Mouse (Mus musculus) limb, embryonic 11.5 days (tissue): ENCODE results near the gene Zfp36l2. TPM values are rescaled to one million over a fixed set of nuclear protein-coding genes. Genes with fewer than 3 reads are reported as not detected.
"Not testable (repeated sequence)": the region's sequence is repeated elsewhere in the genome, so short reads cannot be mapped to it uniquely, and the experiment has no call there.

Source experiments
- ATAC-seq: fragments of 200-750 bp; cut with Nextera tagmentation; 2 replicates; pipeline ENCODE4 v1.8.0; 2017; ENCODE audit warnings: low read depth; ENCODE audit not compliant: insufficient number of reproducible peaks, low FRiP score, low TSS enrichment
- DNase-seq: peaks from one replicate; pipeline ENCODE4 v3.0.0-alpha.2; 2015; ENCODE audit warnings: low spot score
- H3K27ac ChIP-seq: fragments of 300-500 bp; sonication (generic); replicated peaks from 2 replicates; pipeline ENCODE4 v1.5.1; 2014; ENCODE audit warnings: low read depth, mild to moderate bottlenecking, low read length
- H3K27me3 ChIP-seq: fragments of 300-500 bp; sonication (generic); 2 replicates; pipeline ENCODE4 v1.6.1; 2014; ENCODE audit warnings: mild to moderate bottlenecking, low read length, mixed read lengths; ENCODE audit not compliant: control insufficient read depth, insufficient read depth
- H3K36me3 ChIP-seq: fragments of 300-500 bp; sonication (generic); 2 replicates; pipeline ENCODE4 v1.6.1; 2014; ENCODE audit warnings: mild to moderate bottlenecking, low read length, moderate library complexity, mixed read lengths; ENCODE audit not compliant: control insufficient read depth, insufficient read depth
- H3K4me1 ChIP-seq: fragments of 300-500 bp; sonication (generic); 2 replicates; pipeline ENCODE4 v1.6.1; 2014; ENCODE audit warnings: low read length, mixed read lengths; ENCODE audit not compliant: control insufficient read depth, insufficient read depth
- H3K4me2 ChIP-seq: fragments of 300-500 bp; sonication (generic); 2 replicates; pipeline ENCODE4 v1.6.1; 2014; ENCODE audit warnings: low read depth, mild to moderate bottlenecking, moderate library complexity; ENCODE audit not compliant: severe bottlenecking
- H3K4me3 ChIP-seq: fragments of 300-500 bp; sonication (generic); 2 replicates; pipeline ENCODE4 v1.5.1; 2014; ENCODE audit warnings: low read depth, low read length
- H3K9ac ChIP-seq: fragments of 300-500 bp; sonication (generic); 2 replicates; pipeline ENCODE4 v1.6.1; 2014; ENCODE audit warnings: mild to moderate bottlenecking, low read length
- H3K9me3 ChIP-seq: fragments of 300-500 bp; sonication (generic); 2 replicates; pipeline ENCODE4 v1.6.1; 2016; ENCODE audit warnings: low read length; ENCODE audit not compliant: control insufficient read depth
- WGBS: fragments of 180-500 bp; shearing (Covaris S2); extraction: QIAGEN DNeasy Blood & Tissue Kit; methylation state at CpG from one replicate; pipeline ENCODE4 v1.1.7; 2014; 5-methylcytosine and 5-hydroxymethylcytosine counted together
- polyA plus RNA-seq: library from polyadenylated mRNA; unstranded; fragments of >200 nt; fragmentation: Nextera tagmentation; extraction: Ambion mirVana; gene quantifications from 2 replicates; pipeline ENCODE4 v1.2.1, GENCODE M21; 2014

Gene Zfp36l2
- 24.7 and 27.2 TPM in 2 replicates for polyA plus RNA-seq

DNA sequence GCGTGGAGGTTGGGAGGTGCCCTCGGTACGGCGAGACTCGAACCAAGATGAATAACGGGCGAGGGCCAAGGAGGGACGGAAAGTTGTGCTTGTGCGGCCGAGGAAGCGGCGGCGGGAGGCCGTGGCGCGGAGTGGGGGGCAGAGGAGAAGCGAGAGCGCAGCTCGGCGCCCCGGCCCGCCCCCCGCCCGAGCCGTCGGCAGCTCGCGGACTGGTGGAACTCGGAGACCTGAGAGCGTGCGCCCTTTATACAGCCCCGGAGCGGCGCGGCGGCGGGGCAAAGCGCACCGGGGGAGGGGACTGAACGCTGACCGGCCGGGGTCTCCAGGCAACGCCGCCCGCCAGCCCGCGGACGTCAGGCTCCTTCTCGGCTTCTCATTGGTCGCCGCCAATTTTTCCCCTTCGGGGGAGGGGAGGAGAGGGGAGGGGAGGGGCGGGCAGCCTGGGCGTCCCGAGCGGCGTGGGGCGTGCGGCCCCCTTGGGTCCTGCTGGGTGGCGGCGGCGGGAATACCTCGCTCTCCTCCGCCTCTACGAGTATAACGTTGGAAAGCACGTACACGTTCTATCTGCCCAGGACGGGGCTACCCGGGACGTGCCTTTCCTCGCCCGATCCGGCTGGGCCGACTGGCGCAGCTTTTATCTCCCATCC lies at the start of gene Zfp36l2:
Zfp36l2 (minus strand) TSS at position 221 of the 647 bp plus-strand sequence.
- Histone ChIP-seq H3K9ac (peak within 1 kb of the TSS; percentile 99), H3K36me3 (peaks cover 16% of the 10 kb centered on the region), H3K27me3 (no peaks in the 10 kb centered on the region), H3K4me1 (peaks cover 25% of the 10 kb centered on the region), H3K27ac (peak within 1 kb of the TSS; percentile 96), H3K9me3 (no peaks in the 10 kb centered on the region), H3K4me2 (peak within 1 kb of the TSS; percentile 88), H3K4me3 (peak within 1 kb of the TSS; percentile 99)
- DNase-seq (peak; percentile 97), ATAC-seq (peak; percentile 87)
- WGBS = under 1% methylated on average over 69 of the region's 76 CpGs

- Histone ChIP-seq H3K27ac (no peak overlapping the region), H3K4me2 (no peak overlapping the region), H3K4me3 (no peak overlapping the region), H3K4me1 (no peaks in the 10 kb centered on the region), H3K27me3 (no peaks in the 10 kb centered on the region), H3K36me3 (no peaks in the 10 kb centered on the region), H3K9ac (no peak overlapping the region), H3K9me3 (no peaks in the 10 kb centered on the region)
- ATAC-seq = no peak
- 93% methylated on average over 7 of the region's 7 CpGs for WGBS
- no peak for DNase-seq
These were observed 49.2 kb upstream of the Zfp36l2 start for GRCm38 (mm10) chr17:84236781-84237557.

GRCm38 (mm10) chr17:84235399-84235928 lies 47.7 kb upstream of the Zfp36l2 start:
- Histone ChIP-seq H3K27me3 (no peaks in the 10 kb centered on the region), H3K4me2 (no peak overlapping the region), H3K4me1 (no peaks in the 10 kb centered on the region), H3K9me3 (no peaks in the 10 kb centered on the region), H3K27ac (no peak overlapping the region), H3K9ac (no peak overlapping the region), H3K4me3 (no peak overlapping the region), H3K36me3 (no peaks in the 10 kb centered on the region)
- 81% methylated on average over 4 of the region's 4 CpGs for WGBS
- ATAC-seq (no peak), DNase-seq (no peak)

DNA sequence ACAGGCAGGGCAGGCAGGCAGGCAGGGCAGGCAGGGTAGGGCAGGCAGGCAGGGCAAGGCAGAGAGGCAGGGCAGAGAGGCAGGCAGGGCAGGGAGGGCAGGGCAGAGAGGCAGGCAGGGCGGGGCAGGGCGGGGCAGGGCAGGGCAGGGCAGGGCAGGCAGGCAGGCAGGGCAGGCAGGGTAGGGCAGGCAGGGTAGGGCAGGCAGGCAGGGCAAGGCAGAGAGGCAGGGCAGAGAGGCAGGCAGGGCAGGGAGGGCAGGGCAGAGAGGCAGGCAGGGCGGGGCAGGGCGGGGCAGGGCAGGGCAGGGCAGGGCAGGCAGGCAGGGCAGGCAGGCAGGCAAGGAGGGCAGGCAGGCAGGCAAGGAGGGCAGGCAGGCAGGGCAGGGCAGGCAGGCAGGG lies 47.0 kb upstream of the Zfp36l2 start:
- not testable (repeated sequence) for H3K4me3 ChIP-seq, ATAC-seq, H3K27ac ChIP-seq, H3K9me3 ChIP-seq, H3K4me2 ChIP-seq, DNase-seq, H3K36me3 ChIP-seq, H3K27me3 ChIP-seq, H3K4me1 ChIP-seq, H3K9ac ChIP-seq
- whole genome bisulfite sequencing = 100% methylated on average over 2 of the region's 4 CpGs

DNA sequence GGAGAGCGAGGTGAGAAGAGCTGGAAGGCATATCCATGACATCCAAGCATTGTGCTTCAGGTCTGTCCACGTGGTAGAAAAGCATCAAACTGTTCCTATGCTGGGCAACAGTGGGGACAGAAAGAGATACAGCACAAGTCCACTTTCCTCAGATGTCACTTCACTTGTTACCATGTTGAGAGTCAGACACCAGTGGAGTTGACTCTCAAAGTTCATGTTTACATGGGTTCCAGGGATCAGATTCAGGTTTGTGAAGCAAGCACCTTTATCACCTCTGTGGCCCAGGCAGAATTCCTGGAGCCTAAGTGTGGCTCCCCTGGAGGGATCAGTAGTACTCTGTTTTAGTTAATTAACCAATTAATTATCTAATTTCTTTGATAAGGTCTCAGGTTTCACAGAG lies 46.0 kb upstream of the Zfp36l2 start:
- Histone ChIP-seq H3K9me3 (no peaks in the 10 kb centered on the region), H3K4me2 (no peak overlapping the region), H3K27ac (no peak overlapping the region), H3K4me3 (no peak overlapping the region), H3K9ac (no peak overlapping the region), H3K36me3 (no peaks in the 10 kb centered on the region), H3K27me3 (no peaks in the 10 kb centered on the region), H3K4me1 (no peaks in the 10 kb centered on the region)
- ATAC-seq = no peak
- 88% methylated on average over 2 of the region's 2 CpGs for WGBS
- DNase-seq = no peak

GRCm38 (mm10) chr17:84231361-84231760 lies 43.6 kb upstream of the Zfp36l2 start:
- H3K4me3 ChIP-seq = no peak overlapping the region
- no peak overlapping the region for H3K27ac ChIP-seq
- no peak overlapping the region for H3K9ac ChIP-seq
- ATAC-seq (no peak), DNase-seq (no peak)
- H3K4me2 ChIP-seq = no peak overlapping the region
- no peaks in the 10 kb centered on the region for H3K27me3 ChIP-seq
- peaks cover 5% of the 10 kb centered on the region for H3K4me1 ChIP-seq
- WGBS = 89% methylated on average over 2 of the region's 2 CpGs
- no peaks in the 10 kb centered on the region for H3K9me3 ChIP-seq
- H3K36me3 ChIP-seq = no peaks in the 10 kb centered on the region

DNA sequence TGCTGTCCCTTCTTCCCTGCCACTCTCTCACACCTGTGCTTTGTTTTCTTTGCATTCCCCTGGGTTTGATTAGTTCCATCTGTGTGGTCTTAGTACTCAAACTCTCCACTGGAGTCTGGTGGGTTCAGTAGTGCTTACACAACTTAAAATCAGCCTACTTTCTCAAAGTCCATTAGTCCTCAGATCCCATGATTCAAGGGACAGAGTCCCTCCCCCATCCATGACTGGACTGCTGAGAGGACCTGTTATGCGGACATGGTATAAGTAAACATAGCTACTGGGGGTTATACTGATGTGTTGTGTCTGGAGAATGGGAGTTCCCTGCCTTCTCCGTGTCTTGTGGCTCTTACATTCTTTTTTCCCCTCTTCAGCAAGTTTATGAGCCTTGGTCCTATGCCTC lies 40.5 kb upstream of the Zfp36l2 start:
- Histone ChIP-seq H3K4me3 (no peak overlapping the region), H3K9ac (no peak overlapping the region)

DNA sequence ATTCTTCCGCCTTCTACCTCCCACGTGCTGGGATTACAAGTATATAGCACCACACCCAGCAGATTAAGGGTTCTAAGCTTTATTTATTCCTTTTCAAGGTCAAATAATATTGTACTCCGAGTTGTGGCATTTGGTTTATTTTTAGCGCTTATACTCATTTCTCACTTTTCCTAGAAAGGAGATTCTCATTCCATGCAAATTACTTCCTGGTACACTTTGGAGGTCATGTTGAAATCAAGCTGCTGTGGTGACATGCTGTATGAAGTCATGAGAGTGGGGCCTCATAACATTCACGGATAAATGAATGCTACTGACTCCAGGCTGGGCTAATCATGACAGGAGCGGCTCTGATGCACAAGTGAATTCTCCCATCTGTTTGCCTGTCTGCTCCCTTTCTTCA lies 38.9 kb upstream of the Zfp36l2 start:
- H3K4me3 ChIP-seq = no peak overlapping the region
- no peak overlapping the region for H3K27ac ChIP-seq
- peaks cover 10% of the 10 kb centered on the region for H3K4me1 ChIP-seq
- H3K36me3 ChIP-seq = no peaks in the 10 kb centered on the region
- DNase-seq (no peak), ATAC-seq (no peak)
- H3K4me2 ChIP-seq = no peak overlapping the region
- no peaks in the 10 kb centered on the region for H3K27me3 ChIP-seq
- WGBS = 91% methylated on average over 6 of the region's 6 CpGs
- H3K9ac ChIP-seq = no peak overlapping the region
- H3K9me3 ChIP-seq = no peaks in the 10 kb centered on the region

More for the DNA sequence above, 40.5 kb upstream of the Zfp36l2 start:
- no peaks in the 10 kb centered on the region for H3K36me3 ChIP-seq
- H3K27ac ChIP-seq = no peak overlapping the region
- ATAC-seq (no peak), DNase-seq (no peak)
- no peaks in the 10 kb centered on the region for H3K27me3 ChIP-seq
- no peak overlapping the region for H3K4me2 ChIP-seq
- no peaks in the 10 kb centered on the region for H3K9me3 ChIP-seq
- H3K4me1 ChIP-seq = peaks cover 10% of the 10 kb centered on the region
- WGBS = 86% methylated on average over 2 of the region's 2 CpGs
